Mouse (Mus musculus) right cerebral cortex, postnatal 36 days (tissue): ENCODE measurements at regions not wholly inside any gene's neighbourhood (a gene's known extent, or its start where the extent isn't known, plus 50 kb on each side); places are given as distances from the start of the nearest gene placed in this dataset.

Source experiments
- DNase-seq, 2 experiments: peaks; one replicate each; pipeline ENCODE4 v3.0.0; 2022; ENCODE audit warnings: low spot score in 2 of 2, mixed read lengths in 1 of 2

- no peak for DNase-seq
These were observed 71.1 kb upstream of the Lnx1 start for GRCm38 (mm10) chr5:74773558-74774429.

DNA sequence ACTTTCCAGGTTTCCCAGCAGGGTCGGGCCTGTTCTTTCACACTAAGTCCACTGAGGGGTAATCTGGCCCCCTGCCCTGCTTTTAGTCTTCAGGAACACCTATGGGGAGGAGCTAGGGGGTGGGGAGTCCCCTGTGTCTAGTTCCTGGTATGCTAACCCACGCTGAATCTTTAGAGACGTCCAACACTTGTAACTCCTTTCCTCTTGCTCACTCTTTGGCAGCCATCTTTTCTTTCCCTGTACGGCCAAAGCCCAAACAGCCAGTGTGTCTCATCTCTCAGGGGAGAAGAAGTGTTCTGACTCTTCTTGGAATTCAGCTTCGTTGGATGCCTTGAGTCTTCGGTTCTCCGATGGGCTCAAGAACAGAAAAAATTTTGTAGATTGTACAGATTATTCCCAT, 68.4 kb upstream of the Lnx1 start:
- no peak for DNase-seq

DNA sequence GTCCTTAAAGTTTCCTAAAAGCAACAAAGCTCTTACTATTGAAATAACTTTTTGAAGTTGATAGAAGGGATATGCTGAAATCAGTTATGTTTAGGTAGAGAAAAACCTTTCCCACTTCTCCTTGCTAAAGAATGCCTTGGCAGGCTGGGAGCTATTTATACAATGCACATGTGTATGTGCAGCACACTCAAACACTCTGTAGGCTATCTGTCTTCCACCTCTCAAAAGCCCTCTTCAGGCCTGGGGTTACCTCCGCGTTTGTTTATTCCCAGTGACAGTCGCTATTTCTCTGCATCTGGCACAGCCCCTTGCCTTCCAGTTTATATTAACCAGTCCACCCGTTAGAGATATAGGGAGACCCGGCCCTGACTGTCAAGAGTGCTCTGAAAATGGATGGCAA, 66.3 kb upstream of the Lnx1 start:
- no peak for DNase-seq

- no peak for DNase-seq
These were observed 65.3 kb upstream of the Lnx1 start for GRCm38 (mm10) chr5:74767993-74768392.

- no peak for DNase-seq
These were observed 63.5 kb upstream of the Lnx1 start for GRCm38 (mm10) chr5:74766211-74766610.

GRCm38 (mm10) chr5:74765061-74765767, 62.5 kb upstream of the Lnx1 start:
- no peak for DNase-seq

DNA sequence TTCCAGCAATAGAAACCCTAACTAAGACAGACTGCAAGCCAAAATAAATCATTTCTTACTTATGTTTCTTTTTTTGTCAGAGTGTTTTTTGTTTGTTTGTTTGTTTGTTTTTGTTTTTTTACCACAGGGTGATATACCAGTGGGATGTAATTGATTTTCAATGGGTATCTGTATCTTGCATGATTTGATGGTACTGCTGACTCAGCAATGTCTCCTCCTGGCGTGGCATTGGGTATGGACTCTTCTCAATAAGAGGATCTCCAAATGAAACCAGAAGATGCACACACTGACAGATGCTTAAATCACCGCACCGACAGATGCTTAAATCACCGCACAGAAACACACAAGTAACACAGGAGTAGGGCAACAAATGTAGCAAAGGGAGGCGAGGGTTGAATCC, 54.8 kb upstream of the Lnx1 start:
- no peak for DNase-seq

DNA sequence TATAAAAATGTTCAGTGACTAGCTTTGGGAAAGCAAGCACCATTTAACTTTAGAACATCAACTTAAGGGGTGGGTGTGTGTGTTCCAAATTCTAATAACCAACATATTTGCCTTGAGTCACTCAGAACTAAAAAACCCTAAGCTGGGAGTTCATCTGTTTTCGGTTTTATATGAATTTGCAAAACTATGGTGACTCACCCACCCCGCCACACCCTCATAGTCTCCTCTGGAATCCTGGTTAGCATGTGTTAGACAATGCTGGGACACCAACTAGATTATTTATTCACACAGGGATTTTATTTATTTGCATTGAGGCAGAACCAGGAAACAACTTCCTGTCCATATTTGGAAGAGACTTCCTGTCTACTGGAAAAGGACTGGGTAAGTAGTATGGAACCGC, 50.2 kb upstream of the Lnx1 start:
- DNase-seq = no peak
